Mouse (Mus musculus) cerebellum, adult 11 months (tissue): ENCODE results near the gene Olfr15.
A peak's percentile ranks its signal among the peaks of the same experiment; 100 is the strongest.
"Not testable (repeated sequence)": the region's sequence is repeated elsewhere in the genome, so short reads cannot be mapped to it uniquely, and the experiment has no call there.

Experiments
- DNase-seq: peaks from one replicate; pipeline ENCODE4 v3.0.0; 2022

Olfr15 gene

GRCm38 (mm10) chr16:3830588-3831109 is at the start of gene Olfr15:
TSS of gene Olfr15 (plus strand) at chr16:3830878.
- DNase-seq = no peak

GRCm38 (mm10) chr16:3781237-3781636 is 49.4 kb upstream of the Olfr15 start:
- no peak for DNase-seq

GRCm38 (mm10) chr16:3788394-3788793 is 42.3 kb upstream of the Olfr15 start:
- no peak for DNase-seq

GRCm38 (mm10) chr16:3808176-3808575 is 22.5 kb upstream of the Olfr15 start:
- no peak for DNase-seq

- DNase-seq = not testable (repeated sequence)
Measured at GRCm38 (mm10) chr16:3814667-3815066, 16.0 kb upstream of the Olfr15 start.

- DNase-seq = no peak
Measured at GRCm38 (mm10) chr16:3820202-3820601, 10.5 kb upstream of the Olfr15 start.

- no peak for DNase-seq
Measured at GRCm38 (mm10) chr16:3828021-3828420, 2.7 kb upstream of the Olfr15 start.

- no peak for DNase-seq
Measured at GRCm38 (mm10) chr16:3829727-3830126, 951 bp upstream of the Olfr15 start.

- no peak for DNase-seq
Measured at GRCm38 (mm10) chr16:3835461-3835860, 4.8 kb downstream of the Olfr15 start.

GRCm38 (mm10) chr16:3839157-3839885 is 8.6 kb downstream of the Olfr15 start:
- no peak for DNase-seq

GRCm38 (mm10) chr16:3842989-3843388 is 12.3 kb downstream of the Olfr15 start:
- no peak for DNase-seq

GRCm38 (mm10) chr16:3843796-3844195 is 13.1 kb downstream of the Olfr15 start:
- DNase-seq = no peak

- DNase-seq = peak; percentile 94
Measured at GRCm38 (mm10) chr16:3846711-3847518, 16.2 kb downstream of the Olfr15 start, which contains the start of gene Zfp174. TSS of gene Zfp174 (plus strand) at chr16:3847268.

- no peak for DNase-seq
Measured at GRCm38 (mm10) chr16:3847871-3848270, 17.2 kb downstream of the Olfr15 start.

- DNase-seq = no peak
Measured at GRCm38 (mm10) chr16:3848416-3848815, 17.7 kb downstream of the Olfr15 start.

GRCm38 (mm10) chr16:3851301-3851700 is 20.6 kb downstream of the Olfr15 start:
- not testable (repeated sequence) for DNase-seq

- DNase-seq = no peak
Measured at GRCm38 (mm10) chr16:3852586-3852985, 21.9 kb downstream of the Olfr15 start.

GRCm38 (mm10) chr16:3854437-3855182 is 23.9 kb downstream of the Olfr15 start:
- DNase-seq = no peak

- DNase-seq = no peak
Measured at GRCm38 (mm10) chr16:3855776-3856175, 25.1 kb downstream of the Olfr15 start.

- DNase-seq = no peak
Measured at GRCm38 (mm10) chr16:3859254-3859653, 28.6 kb downstream of the Olfr15 start.

GRCm38 (mm10) chr16:3871815-3872214 is 41.1 kb downstream of the Olfr15 start:
- no peak for DNase-seq

GRCm38 (mm10) chr16:3872216-3873047 is 41.8 kb downstream of the Olfr15 start, which contains the start of gene Naa60:
TSS of gene Naa60 (plus strand) at chr16:3872375.
- DNase-seq = peak; percentile 86
